Mouse (Mus musculus): Measurements from ENCODE around the gene Fcer1g. TPM values are rescaled to one million over a fixed set of nuclear protein-coding genes. Genes with fewer than 3 reads are reported as not detected.
"Not testable (repeated sequence)": the region's sequence is repeated elsewhere in the genome, so short reads cannot be mapped to it uniquely, and the experiment has no call there.

The Fcer1g gene
- polyA plus RNA-seq, 1 experiment, result 117 TPM

GRCm38 (mm10) chr1:171247453-171247841, 13.3 kb upstream of the Fcer1g start:
- 6% methylated on average over 13 of the region's 13 CpGs for WGBS

GRCm38 (mm10) chr1:171246709-171247452, 12.7 kb upstream of the Fcer1g start:
- Histone ChIP-seq H3K4me1 (ENCODE audit: control insufficient read depth, insufficient read depth, low read length) (peaks cover 15% of the 10 kb centered on the region), H3K4me3 (replicated peaks; ENCODE audit: extremely low read depth, low read depth, low read length) (peak overlapping the region; percentile 88)
- DNase-seq, result peak; percentile 94
- peak; percentile 69 for TF ChIP-seq CTCF (IDR thresholded peaks at IDR 0.05; ENCODE audit: insufficient read depth, low read length)
- peak; percentile 94; the same call in 1 of the 2 replicates for TF ChIP-seq POLR2A (IDR thresholded peaks at IDR 0.05; ENCODE audit: borderline replicate concordance, extremely low read depth, low read depth, low read length)
- under 1% methylated on average over 41 of the region's 41 CpGs for WGBS

More at GRCm38 (mm10) chr1:171247453-171247841, 13.3 kb upstream of the Fcer1g start:
- Histone ChIP-seq H3K4me3 (replicated peaks; ENCODE audit: extremely low read depth, low read depth, low read length) (peak overlapping the region; percentile 72), H3K4me1 (ENCODE audit: control insufficient read depth, insufficient read depth, low read length) (peaks cover 15% of the 10 kb centered on the region)
- no peak for DNase-seq
- TF ChIP-seq POLR2A (IDR thresholded peaks at IDR 0.05; ENCODE audit: borderline replicate concordance, extremely low read depth, low read depth, low read length) (no peak), CTCF (IDR thresholded peaks at IDR 0.05; ENCODE audit: insufficient read depth, low read length) (no peak)

DNA sequence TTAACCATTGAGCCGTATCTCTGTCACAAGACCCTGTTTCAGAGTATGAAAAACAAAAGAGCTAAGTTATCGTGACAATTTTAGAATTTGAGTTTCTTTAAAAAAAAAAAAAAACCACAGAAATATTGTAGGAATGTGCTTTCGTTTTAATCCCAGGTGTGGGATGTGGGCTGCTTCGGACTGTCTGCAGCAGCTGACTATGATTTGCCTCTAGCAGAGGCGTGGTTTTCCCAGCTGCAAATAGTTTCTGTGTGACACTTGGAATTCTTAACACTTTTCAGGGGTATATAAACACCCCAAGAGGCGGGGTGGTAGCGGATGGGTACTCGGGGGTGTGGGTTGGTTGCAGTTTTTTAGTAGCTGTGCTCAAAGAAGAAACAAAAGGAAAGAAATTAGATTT, 11.2 kb upstream of the Fcer1g start:
- no peak for DNase-seq
- TF ChIP-seq CTCF (IDR thresholded peaks at IDR 0.05; ENCODE audit: insufficient read depth, low read length) (no peak), POLR2A (IDR thresholded peaks at IDR 0.05; ENCODE audit: borderline replicate concordance, extremely low read depth, low read depth, low read length) (no peak)
- H3K4me1 ChIP-seq (ENCODE audit: control insufficient read depth, insufficient read depth, low read length), result peaks cover 15% of the 10 kb centered on the region
- H3K4me3 ChIP-seq (replicated peaks; ENCODE audit: extremely low read depth, low read depth, low read length), result no peak overlapping the region
- 76% methylated on average over 8 of the region's 8 CpGs for WGBS

DNA sequence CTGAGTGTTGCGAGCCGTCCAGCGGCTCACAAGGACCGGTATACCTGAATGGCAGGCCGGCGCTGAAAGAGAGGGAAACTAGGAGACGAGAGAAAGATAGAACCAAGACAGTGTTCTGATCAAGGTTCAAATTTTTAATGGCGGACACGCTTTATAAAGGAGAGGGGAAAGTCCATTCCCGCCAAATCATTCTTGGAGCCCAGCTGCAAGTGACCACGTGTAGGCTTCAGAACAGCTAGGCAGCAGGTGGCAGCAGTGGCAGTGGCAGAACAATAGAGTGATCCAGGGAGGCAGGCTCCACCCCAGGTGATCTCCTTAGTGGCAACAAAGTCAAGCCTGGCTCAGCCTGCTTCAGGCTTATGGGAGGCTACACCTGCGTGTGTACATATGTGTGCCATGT, 7.8 kb upstream of the Fcer1g start:
- 86% methylated on average over 12 of the region's 12 CpGs for WGBS

DNA sequence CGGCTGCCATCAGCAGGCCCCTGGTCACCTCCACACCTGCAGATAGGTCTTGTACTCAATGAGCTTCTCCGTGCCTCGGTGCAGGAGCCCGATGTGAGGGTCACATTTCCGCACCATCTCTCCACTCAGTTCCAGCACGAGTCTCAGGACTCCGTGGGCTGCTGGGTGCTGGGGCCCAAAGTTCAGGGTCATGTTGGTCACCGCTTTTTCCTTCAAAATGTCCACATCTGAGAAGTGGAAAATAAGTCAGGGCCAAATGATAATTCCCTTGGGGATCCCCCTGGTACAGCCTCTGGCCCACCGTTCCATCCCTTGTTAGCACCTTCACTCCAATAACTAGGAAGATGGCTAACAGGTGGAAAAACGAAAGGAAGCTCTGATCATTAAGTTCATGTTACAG, 6.7 kb upstream of the Fcer1g start:
- no peak overlapping the region for H3K4me3 ChIP-seq (replicated peaks; ENCODE audit: extremely low read depth, low read depth, low read length)
- TF ChIP-seq POLR2A (IDR thresholded peaks at IDR 0.05; ENCODE audit: borderline replicate concordance, extremely low read depth, low read depth, low read length) (no peak), CTCF (IDR thresholded peaks at IDR 0.05; ENCODE audit: insufficient read depth, low read length) (no peak)
- WGBS, result 88% methylated on average over 10 of the region's 10 CpGs
- no peaks in the 10 kb centered on the region for H3K4me1 ChIP-seq (ENCODE audit: control insufficient read depth, insufficient read depth, low read length)
- DNase-seq, result no peak

More for the DNA sequence above, 7.8 kb upstream of the Fcer1g start:
- H3K4me1 ChIP-seq (ENCODE audit: control insufficient read depth, insufficient read depth, low read length); DNase-seq; H3K4me3 ChIP-seq (replicated peaks; ENCODE audit: extremely low read depth, low read depth, low read length): not testable (repeated sequence)

- Histone ChIP-seq H3K4me1 (ENCODE audit: control insufficient read depth, insufficient read depth, low read length) (no peaks in the 10 kb centered on the region), H3K4me3 (replicated peaks; ENCODE audit: extremely low read depth, low read depth, low read length) (no peak overlapping the region)
- WGBS, result 57% methylated on average over 15 of the region's 15 CpGs
- no peak for DNase-seq
- no peak for TF ChIP-seq POLR2A (IDR thresholded peaks at IDR 0.05; ENCODE audit: borderline replicate concordance, extremely low read depth, low read depth, low read length)
- no peak for TF ChIP-seq CTCF (IDR thresholded peaks at IDR 0.05; ENCODE audit: insufficient read depth, low read length)
Measured at GRCm38 (mm10) chr1:171239992-171240744, 6.0 kb upstream of the Fcer1g start.

- peak; percentile 73 for TF ChIP-seq CTCF (IDR thresholded peaks at IDR 0.05; ENCODE audit: insufficient read depth, low read length)
- no peak for TF ChIP-seq POLR2A (IDR thresholded peaks at IDR 0.05; ENCODE audit: borderline replicate concordance, extremely low read depth, low read depth, low read length)
- peaks cover under 1% of the 10 kb centered on the region; the same call in 1 of the 2 replicates for H3K4me1 ChIP-seq (ENCODE audit: control insufficient read depth, insufficient read depth, low read length)
- 67% methylated on average over 14 of the region's 14 CpGs for WGBS
- no peak overlapping the region for H3K4me3 ChIP-seq (replicated peaks; ENCODE audit: extremely low read depth, low read depth, low read length)
- DNase-seq, result peak; percentile 70
Measured at GRCm38 (mm10) chr1:171238463-171238862, 4.3 kb upstream of the Fcer1g start.

DNA sequence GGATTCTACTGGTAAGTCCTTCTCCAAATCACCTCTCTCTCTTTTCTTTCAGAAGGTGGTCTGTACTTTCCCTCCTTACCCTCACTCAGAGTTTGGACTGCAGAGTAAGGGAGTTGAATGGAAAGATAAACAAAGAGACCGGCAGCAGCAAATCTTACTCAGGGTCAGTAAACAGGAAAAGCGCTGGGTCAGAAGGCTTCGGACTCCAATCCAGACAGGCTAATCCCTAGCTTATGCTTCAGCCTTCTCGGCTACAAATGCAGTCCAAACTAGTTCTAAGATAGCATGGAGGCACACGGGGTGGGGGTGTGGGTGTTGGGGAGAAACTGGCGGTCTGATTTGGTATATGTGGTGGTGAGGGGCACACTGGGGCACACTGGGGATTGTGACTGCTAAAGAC, 3.3 kb upstream of the Fcer1g start:
- TF ChIP-seq CTCF (IDR thresholded peaks at IDR 0.05; ENCODE audit: insufficient read depth, low read length) (no peak), POLR2A (IDR thresholded peaks at IDR 0.05; ENCODE audit: borderline replicate concordance, extremely low read depth, low read depth, low read length) (no peak)
- H3K4me1 ChIP-seq (ENCODE audit: control insufficient read depth, insufficient read depth, low read length), result peaks cover 4% of the 10 kb centered on the region; the same call in 1 of the 2 replicates
- WGBS, result 64% methylated on average over 6 of the region's 6 CpGs
- no peak overlapping the region for H3K4me3 ChIP-seq (replicated peaks; ENCODE audit: extremely low read depth, low read depth, low read length)
- no peak for DNase-seq

GRCm38 (mm10) chr1:171235791-171236190, 1.6 kb upstream of the Fcer1g start:
- Histone ChIP-seq H3K4me3 (replicated peaks; ENCODE audit: extremely low read depth, low read depth, low read length) (no peak overlapping the region), H3K4me1 (ENCODE audit: control insufficient read depth, insufficient read depth, low read length) (peaks cover 4% of the 10 kb centered on the region; the same call in 1 of the 2 replicates)
- TF ChIP-seq CTCF (IDR thresholded peaks at IDR 0.05; ENCODE audit: insufficient read depth, low read length) (no peak), POLR2A (IDR thresholded peaks at IDR 0.05; ENCODE audit: borderline replicate concordance, extremely low read depth, low read depth, low read length) (no peak)
- no peak for DNase-seq
- WGBS, result 68% methylated on average over 4 of the region's 4 CpGs
